8 mouse cellular contexts compared by ENCODE assay signal in genomic region chr8:105518436-105519313, GRCm38 (mm10). TPM values are rescaled to one million over a fixed set of nuclear protein-coding genes. Genes with fewer than 3 reads are reported as not detected.
DNase-seq lines count a peak whose midpoint lies in the region; ATAC-seq and TF ChIP-seq lines count a peak whose summit lies in the region.

Hsd11b2 (plus strand) TSS chr8:105518755.

- peak; percentile 41 for DNase-seq in layer of hippocampus, adult 9-11 months
- DNase-seq in layer of hippocampus, adult 11-12 months (ENCODE audit: low spot score): no peak
- peak; percentile 55 for DNase-seq in c-Kit-positive CD71-positive TER-119-positive erythroid progenitor cells, embryonic 14.5 days (ENCODE audit: low spot score)
- peak; percentile 67 for DNase-seq in gastrocnemius, postnatal 10 days
- DNase-seq in liver, embryonic 11.5 days (ENCODE audit: low spot score): peak; percentile 77
- peak; percentile 67 for DNase-seq in midbrain, postnatal 0 days (ENCODE audit: low spot score)

- H3K9me3 ChIP-seq in intestine, postnatal 0 days (ENCODE audit: control insufficient read depth): no peaks in the 10 kb centered on the region
- H3K9me3 ChIP-seq in liver, embryonic 11.5 days (ENCODE audit: control insufficient read depth, low read length): no peaks in the 10 kb centered on the region
- no peaks in the 10 kb centered on the region for H3K9me3 ChIP-seq in midbrain, postnatal 0 days (ENCODE audit: low read length)
- H3K9me3 ChIP-seq in stomach, embryonic 15.5 days: no peaks in the 10 kb centered on the region

- peaks cover 26% of the 10 kb centered on the region for H3K36me3 ChIP-seq in intestine, postnatal 0 days (ENCODE audit: control insufficient read depth, insufficient read depth)
- peaks cover 4% of the 10 kb centered on the region; the same call in 1 of the 2 replicates for H3K36me3 ChIP-seq in liver, embryonic 11.5 days (ENCODE audit: control insufficient read depth, insufficient read depth, low read length)
- no peaks in the 10 kb centered on the region for H3K36me3 ChIP-seq in midbrain, postnatal 0 days (ENCODE audit: insufficient read depth, low read length)
- 0 out of 2 replicates have a peak, but pooled peaks cover 3% of the 10 kb centered on the region for H3K36me3 ChIP-seq in stomach, embryonic 15.5 days

- peak within 1 kb of the TSS; percentile 52 for H3K4me3 ChIP-seq in intestine, postnatal 0 days (ENCODE audit: low read depth, low read length)
- H3K4me3 ChIP-seq in liver, embryonic 11.5 days (ENCODE audit: low read depth, low read length): peak within 1 kb of the TSS; percentile 56
- H3K4me3 ChIP-seq in midbrain, postnatal 0 days (ENCODE audit: low read depth, low read length): peak within 1 kb of the TSS; percentile 43
- peak within 1 kb of the TSS; percentile 56 for H3K4me3 ChIP-seq in stomach, embryonic 15.5 days (replicated peaks)

- H3K27me3 ChIP-seq in intestine, postnatal 0 days (replicated peaks; ENCODE audit: control insufficient read depth, insufficient read depth, low read length): peaks cover 4% of the 10 kb centered on the region; the same call in 1 of the 2 replicates
- H3K27me3 ChIP-seq in liver, embryonic 11.5 days (replicated peaks; ENCODE audit: control insufficient read depth, insufficient read depth, low read length): peaks cover 37% of the 10 kb centered on the region
- peaks cover 16% of the 10 kb centered on the region for H3K27me3 ChIP-seq in midbrain, postnatal 0 days (ENCODE audit: insufficient read depth, low read length)
- H3K27me3 ChIP-seq in stomach, embryonic 15.5 days (replicated peaks): peaks cover 9% of the 10 kb centered on the region; the same call in 1 of the 2 replicates

- peak; percentile 65 for ATAC-seq in intestine, postnatal 0 days
- peak; percentile 78 for ATAC-seq in liver, embryonic 11.5 days (replicated peaks; ENCODE audit: low FRiP score)
- ATAC-seq in midbrain, postnatal 0 days (ENCODE audit: low FRiP score): peak; percentile 45; the same call in 1 of the 2 replicates
- peak; percentile 59 for ATAC-seq in stomach, embryonic 15.5 days (ENCODE audit: insufficient read depth, low FRiP score, low read depth)

- peak within 1 kb of the TSS; percentile 40; the same call in 1 of the 2 replicates for H3K9ac ChIP-seq in intestine, postnatal 0 days (ENCODE audit: low read depth, low read length)
- peak within 1 kb of the TSS; percentile 60 for H3K9ac ChIP-seq in liver, embryonic 11.5 days (ENCODE audit: low read depth, low read length)
- peak within 1 kb of the TSS; percentile 42; the same call in 1 of the 2 replicates for H3K9ac ChIP-seq in midbrain, postnatal 0 days (replicated peaks; ENCODE audit: low read length, poor library complexity, severe bottlenecking)
- peak within 1 kb of the TSS; percentile 56 for H3K9ac ChIP-seq in stomach, embryonic 15.5 days

- WGBS in intestine, postnatal 0 days: 1% methylated on average over 68 of the region's 68 CpGs
- WGBS in liver, embryonic 11.5 days: 1% methylated on average over 67 of the region's 68 CpGs
- WGBS in midbrain, postnatal 0 days: under 1% methylated on average over 61 of the region's 68 CpGs
- 1% methylated on average over 61 of the region's 68 CpGs for WGBS in stomach, embryonic 15.5 days

- TF ChIP-seq CTCF in intestine, postnatal 0 days (IDR thresholded peaks at IDR 0.05; ENCODE audit: low read depth): peak; percentile 35; the same call in 1 of the 2 replicates
- TF ChIP-seq CTCF in midbrain, postnatal 0 days (IDR thresholded peaks at IDR 0.05): peak; percentile 17

- H3K4me2 ChIP-seq in intestine, postnatal 0 days (replicated peaks; ENCODE audit: low read depth): peak within 1 kb of the TSS; percentile 97
- peak within 1 kb of the TSS; percentile 87 for H3K4me2 ChIP-seq in liver, embryonic 11.5 days
- peak within 1 kb of the TSS; percentile 98 for H3K4me2 ChIP-seq in midbrain, postnatal 0 days (ENCODE audit: low read depth, low read length, poor library complexity, severe bottlenecking)
- peak within 1 kb of the TSS; percentile 100 for H3K4me2 ChIP-seq in stomach, embryonic 15.5 days

- H3K4me1 ChIP-seq in intestine, postnatal 0 days (replicated peaks; ENCODE audit: control insufficient read depth, insufficient read depth, low read length): peaks cover 4% of the 10 kb centered on the region
- H3K4me1 ChIP-seq in liver, embryonic 11.5 days (replicated peaks; ENCODE audit: control insufficient read depth, insufficient read depth, low read length): peaks cover 51% of the 10 kb centered on the region
- peaks cover 6% of the 10 kb centered on the region; the same call in 1 of the 2 replicates for H3K4me1 ChIP-seq in midbrain, postnatal 0 days (ENCODE audit: insufficient read depth, low read length)
- H3K4me1 ChIP-seq in stomach, embryonic 15.5 days: peaks cover 43% of the 10 kb centered on the region

- H3K27ac ChIP-seq in intestine, postnatal 0 days (ENCODE audit: low read depth, low read length): peak within 1 kb of the TSS; percentile 17
- peak within 1 kb of the TSS; percentile 14; the same call in 1 of the 2 replicates for H3K27ac ChIP-seq in liver, embryonic 11.5 days (ENCODE audit: low read depth, low read length)
- no peak within 1 kb of the TSS for H3K27ac ChIP-seq in midbrain, postnatal 0 days (ENCODE audit: low read depth, low read length)
- peak within 1 kb of the TSS; percentile 48; the same call in 1 of the 2 replicates for H3K27ac ChIP-seq in stomach, embryonic 15.5 days

RNA-seq across cellular contexts. Expression of gene Hsd11b2, which starts in this region (rescaled TPM):
- total RNA-seq in gastrocnemius, postnatal 10 days (2021): 1 to 10 TPM; 4.4 to 4.5 TPM
- 1.1 and 4.1 TPM in 2 replicates for polyA plus RNA-seq in intestine, postnatal 0 days (2015; fragmentation: Nextera tagmentation; extraction: Ambion mirVana)
- polyA plus RNA-seq in liver, embryonic 11.5 days (2014; fragmentation: Nextera tagmentation; extraction: Ambion mirVana): 13.8 and 16.4 TPM in 2 replicates
- total RNA-seq in midbrain, postnatal 0 days (2014; rRNA removed): 0.57 and 0.88 TPM in 2 replicates
- 1.3 and 1.9 TPM in 2 replicates for polyA plus RNA-seq in midbrain, postnatal 0 days (2015; fragmentation: Nextera tagmentation; extraction: Ambion mirVana)
- polyA plus RNA-seq in stomach, embryonic 15.5 days (2015; fragmentation: Nextera tagmentation; extraction: Ambion mirVana): 2.5 and 2.7 TPM in 2 replicates
